In genomic region chr16:95869501-95869900, GRCm38 (mm10) we compare ENCODE assay signal across 13 mouse cellular contexts.
A peak's percentile ranks its signal among the peaks of the same experiment; 100 is the strongest.
DNase-seq lines count a peak whose midpoint lies in the region; ATAC-seq and TF ChIP-seq lines count a peak whose summit lies in the region.
"Had no signal": no experiment of that assay in that cellular context is flagged by ENCODE, and none has a peak within 500 bp of the region (broad histone marks: within the 10 kb centered on the region; RNA-seq: fewer than 3 reads in every experiment).

No protein-coding gene starts in this region.

- DNase-seq in heart, postnatal 10 days, result no peak
- peak; percentile 88 for DNase-seq in CD4-positive, CD25-positive, alpha-beta regulatory T cell, adult 2 months (ENCODE audit: low read depth, low spot score)
- DNase-seq in thymus, adult 2 months, result peak; percentile 87
- no peak for DNase-seq in kidney, postnatal 4 days
- DNase-seq: cerebellum, postnatal 10 days; forebrain, postnatal 0 days; heart, postnatal 14 days; liver had no signal

- no peaks in the 10 kb centered on the region for H3K9me3 ChIP-seq in heart, embryonic 16.5 days (replicated peaks; ENCODE audit: control insufficient read depth, low read length)

- no peaks in the 10 kb centered on the region for H3K36me3 ChIP-seq in heart, embryonic 16.5 days (ENCODE audit: control insufficient read depth, insufficient read depth)
- H3K36me3 ChIP-seq in thymus, adult 2 months (ENCODE audit: control insufficient read depth, insufficient read depth, low read length), result no peaks in the 10 kb centered on the region

- intact Hi-C loops in heart, postnatal 10 days (cut with DNase I), result no loop called here

- ATAC-seq in heart, embryonic 16.5 days (replicated peaks; ENCODE audit: extremely low read depth, insufficient read depth, low FRiP score), result peak; percentile 38
- ATAC-seq in inflammation-experienced regulatory T-cells, adult 6 months, result peak; percentile 99
- no peak for ATAC-seq in erythroid progenitor cell, adult 5-6 weeks (replicated peaks; ENCODE audit: low FRiP score, poor library complexity, severe bottlenecking)
- ATAC-seq: forebrain, postnatal 0 days; intestine, embryonic 16.5 days had no signal

- no peak overlapping the region for H3K9ac ChIP-seq in heart, embryonic 16.5 days (ENCODE audit: low read length)
- H3K9ac ChIP-seq: forebrain, postnatal 0 days had no signal

- H3K4me1 ChIP-seq in heart, embryonic 16.5 days (ENCODE audit: control insufficient read depth, insufficient read depth, low read length), result no peaks in the 10 kb centered on the region
- H3K4me1 ChIP-seq in thymus, adult 2 months (replicated peaks; ENCODE audit: control insufficient read depth, insufficient read depth, low read length), result peaks cover 56% of the 10 kb centered on the region

- no peak overlapping the region for H3K4me2 ChIP-seq in heart, embryonic 16.5 days (ENCODE audit: low read depth, low read length)

- no peaks in the 10 kb centered on the region for H3K27me3 ChIP-seq in heart, embryonic 16.5 days (ENCODE audit: control insufficient read depth, insufficient read depth, low read length)
- H3K27me3 ChIP-seq in thymus, adult 2 months (ENCODE audit: control insufficient read depth, insufficient read depth, low read length), result no peaks in the 10 kb centered on the region

- peak; percentile 59 for TF ChIP-seq POLR2A in thymus, adult 2 months (IDR thresholded peaks at IDR 0.05; ENCODE audit: control insufficient read depth, extremely low read depth, insufficient read depth, low read length, poor library complexity)

- no peak overlapping the region for H3K4me3 ChIP-seq in heart, embryonic 16.5 days (ENCODE audit: low read length)
- no peak overlapping the region for H3K4me3 ChIP-seq in thymus, adult 2 months (ENCODE audit: control insufficient read depth, insufficient read depth, low read length)
- H3K4me3 ChIP-seq: myocyte had no signal

- WGBS in heart, embryonic 16.5 days, result 43% methylated on average over 5 of the region's 5 CpGs
- 5% methylated on average over 5 of the region's 5 CpGs for WGBS in thymus, adult 2 months

- TF ChIP-seq CTCF in thymus, adult 2 months (IDR thresholded peaks at IDR 0.05; ENCODE audit: borderline replicate concordance, control insufficient read depth, extremely low read depth, insufficient read depth, low read length, poor library complexity), result 0 out of 2 replicates have a peak, but pooled peaks have one; percentile 22

- H3K27ac ChIP-seq in heart, embryonic 16.5 days (ENCODE audit: low read length), result peak overlapping the region; percentile 73; the same call in 1 of the 2 replicates
- H3K27ac ChIP-seq in thymus, adult 2 months (ENCODE audit: control insufficient read depth, insufficient read depth, low read length), result peak overlapping the region; percentile 93

Comparison
In these comparisons a context has a peak if more than half of its experiments do, and no peak if none do; other contexts are left out.
1. DNase-seq: peak in CD4-positive, CD25-positive, alpha-beta regulatory T cell, adult 2 months (single experiment) and thymus, adult 2 months (single experiment); none in heart, postnatal 10 days (0 of 2) and kidney, postnatal 4 days (0 of 2).